Mouse (Mus musculus) left cerebral cortex, postnatal 36 days (tissue): ENCODE measurements around the gene Prex1. TPM values are rescaled to one million over a fixed set of nuclear protein-coding genes. Genes with fewer than 3 reads are reported as not detected.
"Not testable (repeated sequence)": the region's sequence is repeated elsewhere in the genome, so short reads cannot be mapped to it uniquely, and the experiment has no call there.

Experiments
- DNase-seq, 2 experiments: peaks; one replicate each; pipeline ENCODE4 v3.0.0; 2021 to 2022; ENCODE audit warnings: low spot score in 2 of 2, mixed read lengths in 1 of 2
- intact Hi-C: fragments of 180-260 bp; cut with DNase I; formaldehyde crosslinking; loops from one replicate; pipeline ENCODE4 v1.15.1; 2025
- total RNA-seq, 2 experiments: library from RNA; stranded (reverse); gene quantifications; 2 replicates each; pipeline ENCODE4 v1.2.3; 2021

Gene Prex1
- total RNA-seq: 100 to 1,000 TPM; 104 to 114 TPM

- peak; percentile 94 for DNase-seq
- intact Hi-C loops: loop anchor here (1.0 to 5.0 kb wide), 3 partner anchors 68 to 122 kb away; no protein-coding TSS in a partner anchor
Observed at GRCm38 (mm10) chr2:166713690-166714426, at the start of gene Prex1. TSS of gene Prex1 (minus strand) at chr2:166713832.

- intact Hi-C loops: no loop called here
- DNase-seq: no peak
Observed at GRCm38 (mm10) chr2:166757969-166758368, 44.3 kb upstream of the Prex1 start.

- DNase-seq: no peak
- intact Hi-C loops: no loop called here
Observed at GRCm38 (mm10) chr2:166754760-166755159, 41.1 kb upstream of the Prex1 start.

- intact Hi-C loops: no loop called here
- no peak for DNase-seq
Observed at GRCm38 (mm10) chr2:166754194-166754593, 40.6 kb upstream of the Prex1 start.

GRCm38 (mm10) chr2:166750620-166751191 is 37.1 kb upstream of the Prex1 start:
- no peak for DNase-seq
- intact Hi-C loops: no loop called here

GRCm38 (mm10) chr2:166746261-166746913 is 32.8 kb upstream of the Prex1 start:
- intact Hi-C loops, DNase-seq: not testable (repeated sequence)

GRCm38 (mm10) chr2:166745849-166746248 is 32.2 kb upstream of the Prex1 start:
- intact Hi-C loops: no loop called here
- DNase-seq: no peak

- intact Hi-C loops: no loop called here
- DNase-seq: no peak
Observed at GRCm38 (mm10) chr2:166744433-166744832, 30.8 kb upstream of the Prex1 start.

- DNase-seq: no peak
- intact Hi-C loops: no loop called here
Observed at GRCm38 (mm10) chr2:166743504-166743903, 29.9 kb upstream of the Prex1 start.

GRCm38 (mm10) chr2:166741445-166741844 is 27.8 kb upstream of the Prex1 start:
- DNase-seq: no peak
- intact Hi-C loops: no loop called here

GRCm38 (mm10) chr2:166740396-166740795 is 26.8 kb upstream of the Prex1 start:
- intact Hi-C loops: no loop called here
- DNase-seq: no peak

GRCm38 (mm10) chr2:166737307-166737706 is 23.7 kb upstream of the Prex1 start:
- intact Hi-C loops: no loop called here
- DNase-seq: no peak

- intact Hi-C loops: no loop called here
- DNase-seq: no peak
Observed at GRCm38 (mm10) chr2:166735469-166736001, 21.9 kb upstream of the Prex1 start.

GRCm38 (mm10) chr2:166732860-166733259 is 19.2 kb upstream of the Prex1 start:
- intact Hi-C loops: no loop called here

GRCm38 (mm10) chr2:166732146-166732545 is 18.5 kb upstream of the Prex1 start:
- intact Hi-C loops: no loop called here
- DNase-seq: no peak

More at GRCm38 (mm10) chr2:166732860-166733259, 19.2 kb upstream of the Prex1 start:
- DNase-seq: no peak

GRCm38 (mm10) chr2:166731102-166731883 is 17.7 kb upstream of the Prex1 start:
- intact Hi-C loops, DNase-seq: not testable (repeated sequence)

- intact Hi-C loops: no loop called here
- DNase-seq: no peak
Observed at GRCm38 (mm10) chr2:166730567-166730915, 16.9 kb upstream of the Prex1 start.

- DNase-seq: no peak
- intact Hi-C loops: no loop called here
Observed at GRCm38 (mm10) chr2:166729656-166730566, 16.3 kb upstream of the Prex1 start.

- intact Hi-C loops: no loop called here
Observed at GRCm38 (mm10) chr2:166729045-166729444, 15.4 kb upstream of the Prex1 start.

More at GRCm38 (mm10) chr2:166729045-166729444, 15.4 kb upstream of the Prex1 start:
- DNase-seq: no peak
